Mouse (Mus musculus): ENCODE data around the gene Slc38a3.

- no peak for TF ChIP-seq POLR2A (IDR thresholded peaks at IDR 0.05; ENCODE audit: borderline replicate concordance, insufficient read depth, low read length)
- TF ChIP-seq CTCF (IDR thresholded peaks at IDR 0.05; ENCODE audit: borderline replicate concordance, insufficient read depth, low read depth, low read length): no peak
Measured at GRCm38 (mm10) chr9:107696106-107696479, 26.8 kb upstream of the Slc38a3 start.

Data from cerebellum, adult 2 months (tissue).